Mouse (Mus musculus) gastrocnemius, adult 8-10 months (tissue): ENCODE results near the gene Gm5799. TPM values are rescaled to one million over a fixed set of nuclear protein-coding genes. Genes with fewer than 3 reads are reported as not detected.
"Not testable (repeated sequence)": the region's sequence is repeated elsewhere in the genome, so short reads cannot be mapped to it uniquely, and the experiment has no call there.

ENCODE experiments used
- DNase-seq, 2 experiments: peaks; one replicate each; pipeline ENCODE4 v3.0.0; 2022; ENCODE audit warnings: low spot score in 2 of 2
- total RNA-seq, 4 experiments: library from RNA; stranded (reverse); gene quantifications; 2 replicates each; pipeline ENCODE4 v1.2.4; 2022

Gm5799 gene
- not detected for total RNA-seq

- DNase-seq, result not testable (repeated sequence)
These were observed at the start of gene Gm5799 for GRCm38 (mm10) chr14:43543276-43543675. Gm5799 (plus strand) TSS chr14:43543576.

- DNase-seq, result not testable (repeated sequence)
These were observed 12.0 kb upstream of the Gm5799 start for GRCm38 (mm10) chr14:43531052-43532010.

- DNase-seq, result not testable (repeated sequence)
These were observed 11.4 kb upstream of the Gm5799 start for GRCm38 (mm10) chr14:43532011-43532383.

- DNase-seq, result peak in 1 of 2 experiments; percentile 9
These were observed 11.0 kb upstream of the Gm5799 start for GRCm38 (mm10) chr14:43532387-43532786.

- DNase-seq, result not testable (repeated sequence)
These were observed 5.2 kb upstream of the Gm5799 start for GRCm38 (mm10) chr14:43538144-43538543.

- not testable (repeated sequence) for DNase-seq
These were observed 2.9 kb downstream of the Gm5799 start for GRCm38 (mm10) chr14:43546281-43546680.

GRCm38 (mm10) chr14:43552271-43552670 is 8.9 kb downstream of the Gm5799 start:
- not testable (repeated sequence) for DNase-seq

GRCm38 (mm10) chr14:43577969-43578368 is 34.6 kb downstream of the Gm5799 start:
- not testable (repeated sequence) for DNase-seq

- DNase-seq, result not testable (repeated sequence)
These were observed 35.7 kb downstream of the Gm5799 start, which contains the start of gene Gm17654 for GRCm38 (mm10) chr14:43579046-43579445. Gm17654 (minus strand) TSS chr14:43579146.

Other genes with a start within 250 kb of the Gm5799 start
- gene Gm8127, start 249.7 kb upstream of the Gm5799 start, total RNA-seq, result not detected
- gene 1700001F09Rik, start 195.8 kb upstream of the Gm5799 start, total RNA-seq, result not detected
- gene Gm8138, start 127.2 kb upstream of the Gm5799 start, total RNA-seq, result not detected
- not detected for gene Gm17654, start 35.6 kb downstream of the Gm5799 start, total RNA-seq
- not detected for gene Gm10375, start 64.4 kb downstream of the Gm5799 start, total RNA-seq
- gene Gm8165, start 133.6 kb downstream of the Gm5799 start, total RNA-seq, result not detected
- under 1 TPM in 1 of 4 experiments, not detected in 3; 0.43 TPM for gene Gm7324, start 154.3 kb downstream of the Gm5799 start, total RNA-seq
- not detected for gene Gm16506, start 183.9 kb downstream of the Gm5799 start, total RNA-seq
- not detected for gene Gm6526, start 204.3 kb downstream of the Gm5799 start, total RNA-seq
- not detected for gene Gm8180, start 241.2 kb downstream of the Gm5799 start, total RNA-seq